Mouse (Mus musculus) liver, embryonic 14.5 days (tissue): ENCODE data around the gene Elp5. TPM values are rescaled to one million over a fixed set of nuclear protein-coding genes. Genes with fewer than 3 reads are reported as not detected.
"Not testable (repeated sequence)": the region's sequence is repeated elsewhere in the genome, so short reads cannot be mapped to it uniquely, and the experiment has no call there.

Experiments
- ATAC-seq: fragments of 200-750 bp; cut with Nextera tagmentation; 2 replicates; pipeline ENCODE4 v1.8.0; 2017; ENCODE audit warnings: moderate number of reproducible peaks, mild to moderate bottlenecking, moderate library complexity; ENCODE audit not compliant: insufficient read depth
- DNase-seq, 3 experiments: peaks; one replicate each; pipeline ENCODE4 v3.0.0-alpha.2; 2012 to 2013; ENCODE audit warnings: low read depth in 3 of 3, low spot score in 3 of 3
- H3K27ac ChIP-seq: fragments of 300-500 bp; sonication (generic); 2 replicates; pipeline ENCODE4 v1.5.1; 2014; ENCODE audit warnings: moderate library complexity, mild to moderate bottlenecking, control low read depth, inconsistent platforms
- H3K27me3 ChIP-seq: fragments of 300-500 bp; sonication (generic); 2 replicates; pipeline ENCODE4 v1.6.1; 2014; ENCODE audit warnings: mild to moderate bottlenecking, low read length, moderate library complexity; ENCODE audit not compliant: control insufficient read depth, insufficient read depth
- H3K36me3 ChIP-seq: fragments of 300-500 bp; sonication (generic); replicated peaks from 2 replicates; pipeline ENCODE4 v1.6.1; 2014; ENCODE audit warnings: low read depth; ENCODE audit not compliant: control insufficient read depth, insufficient read depth
- H3K4me1 ChIP-seq, 2 experiments: fragments of 200-500 bp in 1 of 2; fragments of 300-500 bp in 1 of 2; sonication (generic) in 1 of 2; replicated peaks; 2 replicates each; pipeline ENCODE4 v1.6.1; 2012 to 2014; ENCODE audit warnings: antibody characterized with exemption in 1 of 2, inconsistent platforms in 1 of 2, low read length in 1 of 2; ENCODE audit not compliant: control insufficient read depth in 2 of 2, insufficient read depth in 2 of 2
- H3K4me2 ChIP-seq: fragments of 300-500 bp; sonication (generic); 2 replicates; pipeline ENCODE4 v1.6.1; 2014; ENCODE audit warnings: low read depth, mild to moderate bottlenecking, control low read depth, moderate library complexity
- H3K4me3 ChIP-seq, 2 experiments: fragments of 200-500 bp in 1 of 2; fragments of 300-500 bp in 1 of 2; sonication (generic) in 1 of 2; 2 replicates each; pipeline ENCODE4 v1.5.1; 2012 to 2014; ENCODE audit warnings: low read depth in 2 of 2, low read length in 2 of 2, mild to moderate bottlenecking in 2 of 2, control low read depth in 1 of 2, inconsistent platforms in 1 of 2, moderate library complexity in 1 of 2; ENCODE audit not compliant: insufficient read depth in 1 of 2
- H3K9ac ChIP-seq: fragments of 300-500 bp; sonication (generic); replicated peaks from 2 replicates; pipeline ENCODE4 v1.6.1; 2014; ENCODE audit warnings: mild to moderate bottlenecking, control low read depth, moderate library complexity
- H3K9me3 ChIP-seq: fragments of 300-500 bp; sonication (generic); 2 replicates; pipeline ENCODE4 v1.6.1; 2016; ENCODE audit warnings: low read length, mixed read lengths; ENCODE audit not compliant: control insufficient read depth
- CTCF ChIP-seq: IDR thresholded peaks from 2 replicates; pipeline ENCODE4 v1.5.1; 2016; ENCODE audit warnings: antibody characterized with exemption, low read depth, control low read depth
- EP300 ChIP-seq: IDR thresholded peaks from 2 replicates; pipeline ENCODE4 v1.6.1; 2016; ENCODE audit warnings: antibody characterized with exemption, low read depth
- WGBS: fragments of 180-500 bp; shearing (Covaris S2); extraction: QIAGEN DNeasy Blood & Tissue Kit; methylation state at CpG from one replicate; pipeline ENCODE4 v1.1.7; 2014; ENCODE audit not compliant: insufficient replicate concordance; 5-methylcytosine and 5-hydroxymethylcytosine counted together
- polyA plus RNA-seq, 2 experiments: library from polyadenylated mRNA; depleted of rRNA in 1 of 2; stranded (reverse) in 1 of 2; unstranded in 1 of 2; fragments of >200 nt; fragmentation: Nextera tagmentation in 1 of 2; extraction: Ambion mirVana in 1 of 2; gene quantifications; 2 replicates each; pipeline versions ENCODE4 v1.2.1 to v1.2.3; 2012 to 2014

Gene Elp5
- polyA plus RNA-seq, 2 experiments, result 44.0 to 70.2 TPM

GRCm38 (mm10) chr11:69961841-69962240 lies 20.5 kb downstream of the Elp5 start:
- TF ChIP-seq CTCF (no peak), EP300 (no peak)
- ATAC-seq (no peak), DNase-seq (no peak)
- Histone ChIP-seq H3K27me3 (peaks cover 57% of the 10 kb centered on the region), H3K27ac (no peak overlapping the region), H3K9me3 (no peaks in the 10 kb centered on the region), H3K4me3 (no peak overlapping the region), H3K9ac (no peak overlapping the region), H3K4me1 (peaks cover 6% of the 10 kb centered on the region in 2 experiments; a peak in 2 of 4 replicates), H3K36me3 (no peaks in the 10 kb centered on the region), H3K4me2 (no peak overlapping the region)
- 9% methylated on average over 5 of the region's 5 CpGs for WGBS

GRCm38 (mm10) chr11:69960616-69961015 lies 21.7 kb downstream of the Elp5 start:
- peak; percentile 70 for TF ChIP-seq CTCF
- no peak for TF ChIP-seq EP300
- Histone ChIP-seq H3K27ac (no peak overlapping the region), H3K4me3 (no peak overlapping the region), H3K27me3 (peaks cover 45% of the 10 kb centered on the region), H3K4me1 (no peaks in the 10 kb centered on the region), H3K9ac (no peak overlapping the region), H3K4me2 (no peak overlapping the region), H3K36me3 (no peaks in the 10 kb centered on the region), H3K9me3 (no peaks in the 10 kb centered on the region)
- no peak for ATAC-seq
- 44% methylated on average over 5 of the region's 5 CpGs for WGBS
- no peak for DNase-seq

- ATAC-seq, result no peak
- no peak overlapping the region for H3K4me2 ChIP-seq
Measured at GRCm38 (mm10) chr11:69956218-69956617, 26.1 kb downstream of the Elp5 start.

GRCm38 (mm10) chr11:69955618-69956017 lies 26.7 kb downstream of the Elp5 start:
- not testable (repeated sequence) for H3K9ac ChIP-seq, H3K27ac ChIP-seq, H3K4me1 ChIP-seq, H3K36me3 ChIP-seq, H3K27me3 ChIP-seq, H3K9me3 ChIP-seq, H3K4me3 ChIP-seq, ATAC-seq, DNase-seq, H3K4me2 ChIP-seq
- WGBS, result 73% methylated on average over 4 of the region's 4 CpGs
- TF ChIP-seq CTCF, result 0 out of 2 replicates have a peak, but pooled peaks have one; percentile 10

More at GRCm38 (mm10) chr11:69956218-69956617, 26.1 kb downstream of the Elp5 start:
- 61% methylated on average over 1 of the region's 1 CpGs for WGBS
- Histone ChIP-seq H3K4me3 (no peak overlapping the region), H3K27me3 (peaks cover 7% of the 10 kb centered on the region), H3K9me3 (no peaks in the 10 kb centered on the region), H3K27ac (no peak overlapping the region), H3K9ac (no peak overlapping the region), H3K4me1 (no peaks in the 10 kb centered on the region), H3K36me3 (no peaks in the 10 kb centered on the region)
- peak; percentile 46; the same call in 1 of the 2 replicates for TF ChIP-seq CTCF
- no peak for TF ChIP-seq EP300
- DNase-seq, result no peak

GRCm38 (mm10) chr11:69953267-69953915 lies 28.9 kb downstream of the Elp5 start:
- no peak overlapping the region for H3K9ac ChIP-seq
- no peak overlapping the region for H3K4me3 ChIP-seq
- no peak for DNase-seq
- H3K27ac ChIP-seq, result no peak overlapping the region
- no peak for TF ChIP-seq EP300
- TF ChIP-seq CTCF, result no peak
- no peaks in the 10 kb centered on the region for H3K36me3 ChIP-seq
- H3K9me3 ChIP-seq, result no peaks in the 10 kb centered on the region
- no peak for ATAC-seq
- 35% methylated on average over 11 of the region's 11 CpGs for WGBS
- peaks cover 4 to 6% of the 10 kb centered on the region in 2 experiments for H3K4me1 ChIP-seq
- no peak overlapping the region for H3K4me2 ChIP-seq
- H3K27me3 ChIP-seq, result peaks cover 2% of the 10 kb centered on the region
